Mouse (Mus musculus): ENCODE measurements at regions not wholly inside any gene's neighbourhood (a gene's known extent, or its start where the extent isn't known, plus 50 kb on each side); places are given as distances from the start of the nearest gene placed in this dataset.

- no peak for DNase-seq (ENCODE audit: low read depth, low spot score)
Measured at GRCm38 (mm10) chr4:95317821-95318290, 239.5 kb upstream of the Fggy start.

- DNase-seq (ENCODE audit: low read depth, low spot score), result no peak
Measured at GRCm38 (mm10) chr4:95318561-95318960, 238.7 kb upstream of the Fggy start.

- no peak for DNase-seq (ENCODE audit: low read depth, low spot score)
Measured at GRCm38 (mm10) chr4:95319036-95319435, 238.3 kb upstream of the Fggy start.

DNA sequence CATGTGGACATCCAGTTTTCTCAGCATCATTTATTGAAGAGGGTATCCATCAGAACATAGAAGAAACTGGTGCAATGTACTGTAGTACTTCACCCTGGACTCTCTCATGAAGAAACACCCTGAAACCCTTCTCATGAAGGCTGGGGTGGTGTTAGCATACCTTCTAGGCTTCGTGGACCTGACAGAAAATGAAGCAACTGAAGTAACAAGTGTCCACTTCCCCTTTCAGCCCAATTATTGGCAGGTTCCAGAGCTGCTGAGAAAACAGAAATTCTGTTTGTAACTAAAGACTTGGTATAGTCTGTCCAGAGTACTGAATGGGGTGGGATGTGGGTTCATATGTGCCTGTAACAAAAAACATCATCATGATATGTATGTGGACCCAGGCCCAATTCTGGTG is 231.4 kb upstream of the Fggy start:
- no peak for DNase-seq (ENCODE audit: low read depth, low spot score)

GRCm38 (mm10) chr4:95339822-95340221 is 217.5 kb upstream of the Fggy start:
- no peak for DNase-seq (ENCODE audit: low read depth, low spot score)

GRCm38 (mm10) chr4:95340926-95341325 is 216.4 kb upstream of the Fggy start:
- DNase-seq (ENCODE audit: low read depth, low spot score), result no peak

DNA sequence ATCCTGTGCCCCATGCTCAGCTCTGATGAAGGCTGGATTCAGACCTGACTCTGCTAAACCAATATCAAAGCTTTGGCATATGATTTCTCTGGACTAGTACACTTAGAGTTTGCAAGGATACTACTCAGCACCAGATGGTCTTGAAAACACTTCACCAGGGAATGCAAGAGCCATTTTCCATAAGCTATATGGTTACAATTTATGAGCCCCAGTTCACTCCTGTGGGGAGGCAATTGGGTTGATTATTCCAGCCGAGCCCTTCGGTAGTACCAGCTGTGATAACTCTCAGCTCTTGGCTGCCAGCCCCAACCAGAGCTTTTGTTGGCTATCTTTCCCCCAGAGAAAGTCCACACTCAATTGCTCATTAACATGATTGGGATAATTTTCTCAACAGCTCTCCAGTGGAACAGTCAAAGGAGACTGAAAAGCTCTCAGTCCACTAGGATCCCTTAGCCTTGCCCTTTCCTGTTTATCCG is 210.5 kb upstream of the Fggy start:
- DNase-seq (ENCODE audit: low read depth, low spot score), result peak; percentile 16

DNA sequence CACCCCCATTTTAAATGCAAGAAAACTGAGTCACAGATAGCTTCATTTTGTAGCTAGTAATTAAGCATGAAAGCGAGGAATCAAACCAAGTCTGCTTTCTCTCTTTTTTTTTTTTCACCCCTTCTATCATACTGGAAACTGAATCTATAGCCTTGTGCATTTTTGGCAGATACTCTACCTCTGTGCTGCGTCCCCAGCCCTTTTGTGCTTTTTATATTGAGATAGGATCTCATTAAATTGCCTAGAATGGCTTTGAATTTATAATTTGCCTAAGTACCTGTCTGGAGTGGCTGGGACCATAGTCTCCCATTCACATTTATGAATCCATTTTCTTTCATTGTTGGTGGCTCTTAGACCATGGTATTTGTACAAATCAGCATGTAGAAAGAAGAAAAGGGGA is 209.9 kb upstream of the Fggy start:
- no peak for DNase-seq (ENCODE audit: low read depth, low spot score)

GRCm38 (mm10) chr4:95348405-95349123 is 208.7 kb upstream of the Fggy start:
- peak; percentile 2 for DNase-seq (ENCODE audit: low read depth, low spot score)

DNA sequence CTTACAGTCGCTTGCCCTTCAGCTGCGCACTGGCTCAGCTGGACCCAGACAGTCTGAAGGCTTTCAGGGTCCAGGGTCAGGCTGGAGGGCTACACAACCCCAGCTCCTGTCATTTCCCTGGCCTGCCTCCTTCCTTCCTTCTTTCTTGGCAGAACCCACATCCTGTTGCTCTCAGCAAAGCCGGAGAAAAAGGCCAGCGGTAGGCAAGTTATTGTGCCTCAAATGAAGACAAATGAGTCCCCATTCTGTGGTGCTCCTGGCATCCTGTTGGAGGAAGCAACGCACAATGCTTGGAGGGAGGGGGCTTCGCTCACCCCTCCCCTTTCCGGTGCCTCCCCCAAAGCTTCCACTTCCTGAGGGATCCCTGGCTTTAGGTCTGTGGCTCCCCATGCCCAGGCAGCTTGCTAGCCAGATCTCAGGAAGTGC is 203.4 kb upstream of the Fggy start:
- DNase-seq (ENCODE audit: low read depth, low spot score), result no peak

GRCm38 (mm10) chr4:95358674-95359073 is 198.6 kb upstream of the Fggy start:
- DNase-seq (ENCODE audit: low read depth, low spot score), result no peak

GRCm38 (mm10) chr4:95360336-95360967 is 196.9 kb upstream of the Fggy start:
- DNase-seq (ENCODE audit: low read depth, low spot score), result no peak

- peak; percentile 8 for DNase-seq (ENCODE audit: low read depth, low spot score)
Measured at GRCm38 (mm10) chr4:95364376-95365082, 192.8 kb upstream of the Fggy start.

DNA sequence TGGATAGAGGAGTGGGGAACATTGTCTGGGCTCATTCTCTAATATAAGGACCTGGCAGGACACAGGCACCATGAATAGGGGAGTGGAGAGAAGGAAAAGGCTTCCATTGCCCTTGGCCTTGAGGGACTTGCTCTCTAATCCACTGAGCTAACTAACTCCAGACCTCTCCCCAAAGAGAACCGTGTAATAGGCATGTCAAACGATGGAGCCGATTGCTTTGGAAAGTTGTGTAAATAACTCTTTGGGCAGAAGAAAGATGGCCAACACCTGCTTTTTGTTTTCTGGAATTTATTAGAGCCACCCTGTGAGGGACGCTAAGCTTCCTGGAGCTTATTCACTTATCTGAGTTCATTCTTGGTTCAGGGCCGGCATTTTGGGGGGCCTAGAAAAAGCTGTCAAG is 180.9 kb upstream of the Fggy start:
- no peak for DNase-seq (ENCODE audit: low read depth, low spot score)

GRCm38 (mm10) chr4:95377222-95378134 is 179.8 kb upstream of the Fggy start:
- DNase-seq (ENCODE audit: low read depth, low spot score), result no peak

GRCm38 (mm10) chr4:95378645-95379044 is 178.7 kb upstream of the Fggy start:
- DNase-seq (ENCODE audit: low read depth, low spot score), result no peak

DNA sequence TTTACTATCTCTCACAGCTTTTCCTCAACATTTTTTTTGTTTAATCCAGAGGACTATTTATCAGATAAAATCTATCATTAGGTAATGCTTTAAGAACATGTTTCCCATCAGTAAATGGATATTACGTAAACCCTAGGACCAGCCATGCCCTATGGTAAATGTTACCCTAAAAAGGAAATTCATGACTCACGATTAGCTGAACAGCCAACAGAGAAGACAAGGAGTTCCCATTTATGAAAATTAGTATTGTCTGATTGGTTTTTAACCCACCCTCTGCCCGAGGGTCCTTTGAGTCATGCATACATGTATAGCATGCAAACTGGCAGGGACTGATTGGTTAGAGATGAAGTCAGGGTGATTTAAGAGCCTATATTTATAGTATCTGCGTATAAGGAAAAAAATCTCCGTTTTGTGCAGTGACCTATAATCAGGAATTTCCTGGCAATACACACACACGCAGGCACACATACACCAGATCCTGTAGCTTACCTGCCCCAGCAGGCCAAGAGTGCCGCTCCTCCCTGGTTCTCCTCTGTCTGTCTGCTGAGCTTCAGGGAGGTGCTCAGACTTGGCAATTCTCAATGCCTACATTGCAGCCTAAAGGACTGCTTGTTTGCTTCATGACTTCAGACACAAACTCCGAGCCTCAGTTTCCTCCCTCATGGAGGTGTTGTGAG is 174.0 kb upstream of the Fggy start:
- no peak for DNase-seq (ENCODE audit: low read depth, low spot score)

GRCm38 (mm10) chr4:95385552-95385951 is 171.8 kb upstream of the Fggy start:
- DNase-seq (ENCODE audit: low read depth, low spot score), result no peak

DNA sequence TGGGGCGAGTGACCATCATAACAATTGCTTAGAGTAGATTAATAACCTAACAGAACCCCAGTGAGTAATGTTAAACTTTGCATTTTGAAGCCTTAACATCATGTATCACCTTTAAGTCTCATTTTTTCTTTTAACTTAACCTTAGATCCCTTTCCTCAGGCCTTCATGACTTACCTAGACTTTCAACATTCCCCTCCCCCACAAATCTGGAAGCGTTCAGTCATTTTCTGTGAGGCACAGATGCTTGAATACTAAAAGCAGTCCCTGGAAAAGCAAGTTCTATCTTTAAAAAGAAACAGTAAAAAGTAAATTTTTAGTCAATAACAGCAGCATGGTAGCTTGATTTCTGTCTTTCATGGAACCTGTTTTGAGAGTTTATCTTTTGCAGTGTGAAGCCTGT is 171.3 kb upstream of the Fggy start:
- DNase-seq (ENCODE audit: low read depth, low spot score), result no peak

DNA sequence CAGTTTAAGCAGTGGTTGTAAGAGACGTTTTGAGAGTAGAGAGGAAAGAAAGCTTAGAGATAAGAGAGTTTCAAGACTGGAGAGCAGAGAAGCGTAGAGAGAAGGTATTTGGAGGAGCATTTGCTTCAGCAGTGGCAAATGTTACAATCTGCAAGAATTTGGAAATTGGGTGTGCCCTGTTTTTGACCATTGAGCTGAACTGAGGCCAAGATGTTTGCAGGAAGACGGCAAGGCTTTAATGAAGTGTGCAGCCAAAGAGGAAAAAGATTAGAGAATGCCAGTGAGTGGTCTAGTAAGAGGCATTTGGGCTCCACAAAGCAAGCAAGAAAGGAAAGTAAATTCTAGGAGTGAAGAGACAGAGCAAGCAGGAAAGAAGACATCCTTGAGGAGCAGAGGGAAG is 168.8 kb upstream of the Fggy start:
- DNase-seq (ENCODE audit: low read depth, low spot score), result no peak

GRCm38 (mm10) chr4:95389647-95390046 is 167.7 kb upstream of the Fggy start:
- DNase-seq (ENCODE audit: low read depth, low spot score), result no peak
